Mouse (Mus musculus) hindbrain, embryonic 10.5 days (tissue): ENCODE data around the gene Pf4. TPM values are rescaled to one million over a fixed set of nuclear protein-coding genes. Genes with fewer than 3 reads are reported as not detected.
"Not testable (repeated sequence)": the region's sequence is repeated elsewhere in the genome, so short reads cannot be mapped to it uniquely, and the experiment has no call there.

ENCODE experiments used
- DNase-seq: peaks from one replicate; pipeline ENCODE4 v3.0.0-alpha.2; 2017; ENCODE audit warnings: low spot score
- H3K27ac ChIP-seq: fragments of 300-500 bp; sonication (generic); 2 replicates; pipeline ENCODE4 v1.5.1; 2016; ENCODE audit warnings: mild to moderate bottlenecking, moderate library complexity
- H3K27me3 ChIP-seq: fragments of 300-500 bp; sonication (generic); 2 replicates; pipeline ENCODE4 v1.6.1; 2016; ENCODE audit warnings: mild to moderate bottlenecking; ENCODE audit not compliant: poor library complexity, insufficient read depth, severe bottlenecking
- H3K36me3 ChIP-seq: fragments of 300-500 bp; sonication (generic); 2 replicates; pipeline ENCODE4 v1.6.1; 2016; ENCODE audit warnings: mild to moderate bottlenecking, moderate library complexity
- H3K4me1 ChIP-seq: fragments of 300-500 bp; sonication (generic); replicated peaks from 2 replicates; pipeline ENCODE4 v1.6.1; 2016; ENCODE audit warnings: mild to moderate bottlenecking
- H3K4me3 ChIP-seq: fragments of 300-500 bp; sonication (generic); 2 replicates; pipeline ENCODE4 v1.5.1; 2016; ENCODE audit warnings: mild to moderate bottlenecking, moderate library complexity
- H3K9me3 ChIP-seq: fragments of 300-500 bp; sonication (generic); 2 replicates; pipeline ENCODE4 v1.6.1; 2016; ENCODE audit warnings: mild to moderate bottlenecking, moderate library complexity
- WGBS: fragments of 180-500 bp; shearing (Covaris S2); methylation state at CpG from one replicate; pipeline ENCODE4 v1.1.7; 2016; 5-methylcytosine and 5-hydroxymethylcytosine counted together
- polyA plus RNA-seq: library from polyadenylated mRNA; unstranded; fragments of >200 nt; fragmentation: Nextera tagmentation; extraction: Ambion mirVana; gene quantifications from 2 replicates; pipeline ENCODE4 v1.2.1, GENCODE M21; 2016

Pf4 gene
- polyA plus RNA-seq, 1 experiment from 2014 or later, result 72.1 TPM

DNA sequence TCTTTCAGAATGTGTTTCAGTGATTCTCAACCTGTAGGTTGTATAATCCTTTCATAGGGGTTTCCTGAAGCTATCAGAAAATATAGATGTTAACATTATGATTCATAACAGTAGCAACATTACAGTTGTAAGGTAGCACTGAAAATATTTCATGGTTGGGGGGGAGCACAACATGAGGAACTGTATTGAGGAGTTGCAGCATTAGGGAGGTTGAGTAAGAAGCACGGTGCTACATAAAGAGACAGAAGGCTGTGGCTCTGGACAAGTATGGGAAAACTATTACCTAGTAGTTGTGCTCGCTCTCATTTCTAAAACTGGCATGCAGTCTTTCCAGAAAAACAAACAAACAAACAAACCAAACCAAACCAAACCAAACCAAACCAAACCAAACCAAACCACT is 23.2 kb downstream of the Pf4 start:
- H3K4me3 ChIP-seq, H3K36me3 ChIP-seq, H3K27me3 ChIP-seq, H3K4me1 ChIP-seq, H3K9me3 ChIP-seq, DNase-seq, H3K27ac ChIP-seq: not testable (repeated sequence)
- 86% methylated on average over 2 of the region's 2 CpGs for WGBS

DNA sequence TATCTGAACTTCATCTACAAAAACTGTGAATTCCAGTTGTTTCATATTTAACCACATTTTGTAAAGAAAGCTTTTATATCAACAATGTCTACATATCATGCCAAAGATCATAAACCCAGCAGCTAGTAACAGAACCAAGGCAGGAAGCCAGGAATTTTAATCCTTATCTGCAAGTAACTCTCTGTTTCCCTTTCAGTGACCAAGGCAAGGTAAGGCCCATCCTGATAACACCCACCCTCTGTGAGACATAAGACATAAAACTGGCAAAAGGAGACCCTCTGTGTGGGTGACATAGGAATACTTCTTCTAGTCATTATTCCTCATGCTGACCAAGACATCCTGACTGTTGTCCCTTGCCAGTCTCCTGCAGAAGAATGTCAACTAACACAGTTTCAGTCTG is 32.3 kb downstream of the Pf4 start:
- no peak for DNase-seq
- no peaks in the 10 kb centered on the region for H3K4me1 ChIP-seq
- H3K9me3 ChIP-seq, result no peaks in the 10 kb centered on the region
- H3K27ac ChIP-seq, result no peak overlapping the region
- no peaks in the 10 kb centered on the region for H3K27me3 ChIP-seq
- H3K4me3 ChIP-seq, result no peak overlapping the region
- H3K36me3 ChIP-seq, result no peaks in the 10 kb centered on the region

DNA sequence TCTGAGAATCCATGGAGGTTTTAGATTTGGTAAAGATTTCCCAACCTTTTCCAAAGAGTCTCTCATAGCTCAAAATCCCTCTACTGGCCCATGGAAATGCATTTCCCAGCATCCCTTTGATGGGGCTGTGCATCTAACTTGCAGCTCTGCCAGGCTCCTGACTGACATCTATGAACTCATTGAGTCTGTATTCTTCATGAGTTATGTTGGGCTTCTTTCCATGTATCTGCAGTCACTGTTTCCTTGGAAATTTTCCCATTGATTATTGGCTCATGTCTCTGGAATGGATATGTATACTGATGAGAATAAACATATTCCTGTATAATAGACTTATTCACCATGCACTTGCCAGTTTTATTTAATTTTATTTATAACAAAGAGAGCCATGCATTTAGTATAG is 33.8 kb downstream of the Pf4 start:
- Histone ChIP-seq H3K27ac (no peak overlapping the region), H3K36me3 (no peaks in the 10 kb centered on the region), H3K4me3 (no peak overlapping the region), H3K9me3 (no peaks in the 10 kb centered on the region), H3K4me1 (no peaks in the 10 kb centered on the region), H3K27me3 (no peaks in the 10 kb centered on the region)
- no peak for DNase-seq

DNA sequence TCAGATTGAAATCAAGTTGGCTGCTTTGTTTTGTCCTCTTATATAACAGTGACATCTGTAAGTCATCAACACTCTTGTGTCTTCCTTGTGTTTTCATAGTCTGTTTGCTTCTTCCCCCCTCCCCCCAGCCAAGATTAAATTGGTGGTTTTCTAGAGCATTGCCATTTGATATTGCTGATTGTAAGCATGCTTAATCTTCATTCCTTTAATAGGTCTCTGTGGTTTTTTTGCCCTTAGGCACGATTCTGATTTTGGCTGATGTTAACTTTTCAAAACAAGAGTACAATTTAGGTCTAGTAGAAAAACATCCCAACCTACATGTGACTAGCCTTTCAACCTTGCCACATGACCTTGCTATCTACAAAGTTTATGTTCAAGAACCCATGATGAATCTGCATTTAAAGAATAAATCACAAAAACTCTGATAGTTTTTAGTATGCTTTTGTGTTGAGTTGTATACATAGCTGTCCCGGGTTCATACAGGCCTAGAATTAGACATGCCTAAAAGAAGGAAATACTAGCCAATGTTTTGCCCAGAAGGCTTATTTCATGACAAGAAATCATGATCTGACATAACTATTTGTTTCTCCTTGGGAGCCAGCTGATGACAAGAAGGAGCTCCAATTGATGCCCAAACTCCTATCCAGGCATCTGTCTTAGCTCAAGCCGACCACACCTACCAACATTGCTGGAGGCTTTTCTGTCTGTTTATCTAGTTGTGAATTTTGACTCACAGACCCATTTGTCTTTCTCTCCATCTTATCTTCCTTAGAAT is 35.1 kb downstream of the Pf4 start:
- no peak overlapping the region for H3K4me3 ChIP-seq
- H3K27me3 ChIP-seq, result no peaks in the 10 kb centered on the region
- H3K9me3 ChIP-seq, result no peaks in the 10 kb centered on the region
- H3K27ac ChIP-seq, result no peak overlapping the region
- whole genome bisulfite sequencing, result 84% methylated on average over 3 of the region's 3 CpGs
- no peak for DNase-seq
- H3K4me1 ChIP-seq, result no peaks in the 10 kb centered on the region
- no peaks in the 10 kb centered on the region for H3K36me3 ChIP-seq

DNA sequence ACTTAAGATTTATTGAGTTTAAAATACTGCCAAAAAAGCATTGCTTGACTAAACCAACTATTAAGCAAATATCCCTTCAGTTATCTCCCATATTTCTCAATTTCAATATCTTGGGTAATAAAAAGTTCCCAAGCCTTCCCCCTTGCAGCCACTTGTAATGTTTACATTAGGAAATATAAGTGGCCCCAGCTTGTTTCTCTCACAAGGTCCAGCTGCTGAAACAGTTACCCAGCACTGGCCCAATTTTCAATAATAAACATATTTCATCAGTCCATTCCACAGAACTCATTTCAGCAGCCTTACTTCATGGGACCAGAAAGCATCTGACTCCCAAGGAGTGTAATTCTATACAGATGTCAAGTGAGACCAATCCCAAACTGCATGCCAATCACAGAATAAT is 47.5 kb downstream of the Pf4 start:
- Histone ChIP-seq H3K9me3 (no peaks in the 10 kb centered on the region), H3K4me3 (no peak overlapping the region), H3K4me1 (no peaks in the 10 kb centered on the region), H3K27ac (no peak overlapping the region), H3K27me3 (no peaks in the 10 kb centered on the region), H3K36me3 (no peaks in the 10 kb centered on the region)
- DNase-seq, result no peak

Other genes with a start within 250 kb of the Pf4 start
- gene 5830473C10Rik, start 211.3 kb upstream of the Pf4 start, polyA plus RNA-seq, result 0.10 TPM in 1 of 2 replicates, not detected in the other
- gene Rassf6, start 131.8 kb upstream of the Pf4 start, polyA plus RNA-seq, result 0.22 and 0.50 TPM in 2 replicates
- gene Cxcl5, start 13.1 kb upstream of the Pf4 start, polyA plus RNA-seq, result 0.10 TPM in 1 of 2 replicates, not detected in the other
- gene Ppbp, start 3.9 kb upstream of the Pf4 start, polyA plus RNA-seq, result 7.3 and 10.1 TPM in 2 replicates
- gene Cxcl3, start 13.7 kb downstream of the Pf4 start, polyA plus RNA-seq, result not detected in 2 replicates
- not detected in 2 replicates for gene Cxcl15, start 22.1 kb downstream of the Pf4 start, polyA plus RNA-seq
- not detected in 2 replicates for gene Cxcl1, start 118.8 kb downstream of the Pf4 start, polyA plus RNA-seq
- gene Cxcl2, start 131.4 kb downstream of the Pf4 start, polyA plus RNA-seq, result not detected in 2 replicates
- 58.6 and 71.3 TPM in 2 replicates for gene Mthfd2l, start 158.7 kb downstream of the Pf4 start, polyA plus RNA-seq